Mouse (Mus musculus): Measurements from ENCODE around the gene Zbtb22.
A peak's percentile ranks its signal among the peaks of the same experiment; 100 is the strongest.

Gene Zbtb22

DNA sequence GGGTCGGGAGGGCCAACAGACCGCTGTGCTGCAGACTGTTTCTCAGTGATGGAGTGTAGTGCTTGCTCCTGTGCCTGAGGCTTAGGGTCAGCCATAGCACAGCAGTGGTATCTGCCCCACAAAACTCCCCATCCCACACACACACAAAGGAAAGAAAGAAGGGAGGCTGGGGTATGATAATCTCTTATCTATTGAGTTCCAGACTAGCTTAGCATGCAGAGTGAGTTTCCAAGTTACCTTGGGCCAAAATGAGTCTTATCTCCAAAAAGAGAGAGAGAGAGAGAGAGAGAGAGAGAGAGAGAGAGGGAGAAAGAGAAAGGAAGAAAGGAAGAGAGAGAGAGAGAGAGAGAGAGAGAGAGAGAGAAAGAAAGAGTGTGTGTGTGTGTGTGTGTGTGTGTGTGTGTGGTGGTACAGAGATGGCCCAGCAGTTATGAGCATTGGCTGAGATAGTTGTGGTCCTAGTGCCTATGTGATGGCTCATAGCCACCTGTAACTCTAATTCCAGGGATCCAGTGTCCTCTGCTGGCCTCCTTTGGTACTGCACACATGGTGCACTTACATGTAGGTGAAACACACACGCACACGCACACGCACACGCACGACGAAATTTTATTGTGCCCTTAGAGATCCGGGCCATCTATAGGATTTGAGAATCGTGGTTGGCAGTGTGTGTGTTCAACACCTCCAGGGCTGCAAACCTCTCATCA is 9.0 kb downstream of the Zbtb22 start:
- DNase-seq (ENCODE audit: low read depth) = no peak

DNA sequence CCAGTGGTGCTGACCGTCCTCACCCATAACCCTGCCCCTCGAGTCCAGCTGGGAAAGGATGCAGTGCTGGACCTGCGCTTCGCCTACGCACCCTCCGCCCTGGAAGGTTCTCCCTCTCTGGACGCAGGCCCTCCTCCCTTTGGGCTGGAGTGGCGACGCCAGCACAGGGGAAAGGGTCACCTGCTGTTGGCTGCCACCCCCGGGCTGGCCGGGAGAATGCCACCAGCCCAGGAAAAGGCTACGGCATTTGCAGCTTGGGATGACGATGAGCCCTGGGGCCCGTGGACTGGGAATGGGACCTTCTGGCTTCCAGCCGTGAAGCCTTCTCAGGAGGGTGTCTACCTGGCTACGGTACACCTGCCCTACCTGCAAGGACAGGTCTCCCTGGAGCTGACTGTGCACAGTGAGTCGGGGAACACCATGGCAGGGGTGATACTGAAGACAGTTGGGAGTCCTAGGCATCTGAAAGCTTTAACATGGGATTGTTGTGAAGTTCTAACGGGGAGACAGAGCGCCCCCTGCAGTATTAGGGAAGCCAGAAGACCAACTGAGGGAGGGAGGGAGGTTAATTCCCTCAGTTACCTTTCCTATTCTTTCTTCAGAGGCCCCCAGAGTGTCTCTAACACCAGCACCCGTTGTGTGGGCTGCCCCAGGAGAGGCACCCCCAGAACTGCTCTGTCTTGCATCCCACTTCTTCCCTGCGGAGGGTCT is 9.9 kb downstream of the Zbtb22 start:
- DNase-seq (ENCODE audit: low read depth) = no peak

DNA sequence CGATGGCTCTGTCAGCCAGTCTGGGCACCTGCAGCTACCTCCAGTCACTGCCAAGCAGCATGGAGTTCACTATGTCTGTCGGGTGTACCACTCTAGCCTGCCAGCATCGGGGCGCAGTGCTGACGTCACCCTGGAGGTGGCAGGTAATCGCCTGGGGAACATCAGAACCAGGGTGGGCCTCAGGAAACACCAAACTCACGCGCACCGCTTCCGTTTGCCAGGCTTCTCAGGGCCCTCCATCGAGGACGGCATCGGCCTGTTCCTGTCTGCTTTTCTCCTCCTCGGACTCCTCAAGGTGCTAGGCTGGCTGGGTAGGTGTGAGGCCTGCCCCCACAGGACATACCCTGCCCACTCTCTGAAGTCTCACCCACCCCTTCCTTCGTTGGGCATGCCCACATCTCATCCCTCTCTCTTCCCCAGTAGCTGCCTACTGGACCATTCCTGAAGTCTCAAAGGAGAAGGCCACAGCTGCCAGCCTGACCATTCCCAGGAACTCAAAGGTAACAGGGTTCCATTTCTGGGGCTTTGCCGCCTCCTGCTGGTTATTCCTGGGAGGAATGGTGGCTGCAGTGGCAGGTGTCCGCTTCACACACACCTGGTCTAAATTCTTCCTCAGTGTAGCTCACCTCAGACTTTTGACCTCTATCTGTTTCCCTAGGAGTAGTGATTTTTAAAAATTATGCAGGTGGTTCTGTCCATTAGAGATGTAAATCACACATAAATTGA is 10.7 kb downstream of the Zbtb22 start:
- no peak for DNase-seq (ENCODE audit: low read depth)

DNA sequence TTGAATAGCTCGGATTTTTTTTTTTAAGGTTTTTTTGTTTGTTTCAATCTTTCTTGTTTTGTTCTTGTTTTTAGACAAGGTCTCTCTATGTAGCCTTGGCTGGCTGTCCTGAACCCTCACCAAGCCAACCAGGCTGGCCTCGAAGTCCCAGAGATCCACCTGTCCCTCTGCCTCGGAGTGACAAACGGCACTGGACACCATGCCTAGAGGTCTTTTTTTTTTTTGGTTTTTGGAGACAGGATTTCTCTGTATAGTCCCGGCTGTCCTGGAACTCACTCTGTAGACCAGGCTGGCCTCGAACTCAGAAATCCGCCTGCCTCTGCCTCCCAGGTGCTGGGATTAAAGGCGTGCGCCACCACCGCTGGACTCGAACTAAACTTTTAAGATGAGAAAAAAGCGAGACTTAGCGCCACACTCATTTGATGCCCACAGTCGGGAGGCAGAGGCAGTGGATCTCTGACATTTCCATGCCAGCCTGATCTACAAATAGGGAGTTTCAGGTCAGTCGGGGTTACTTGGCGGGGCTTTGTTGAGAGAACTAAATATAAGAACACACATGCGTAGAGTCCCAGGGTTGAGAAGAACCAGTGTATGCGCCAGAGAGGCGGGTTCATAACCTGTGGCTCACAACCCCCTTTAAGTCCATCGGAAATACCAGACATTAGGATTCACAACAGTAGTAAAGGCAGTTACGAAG is 12.7 kb downstream of the Zbtb22 start:
- no peak for DNase-seq (ENCODE audit: low read depth)

DNA sequence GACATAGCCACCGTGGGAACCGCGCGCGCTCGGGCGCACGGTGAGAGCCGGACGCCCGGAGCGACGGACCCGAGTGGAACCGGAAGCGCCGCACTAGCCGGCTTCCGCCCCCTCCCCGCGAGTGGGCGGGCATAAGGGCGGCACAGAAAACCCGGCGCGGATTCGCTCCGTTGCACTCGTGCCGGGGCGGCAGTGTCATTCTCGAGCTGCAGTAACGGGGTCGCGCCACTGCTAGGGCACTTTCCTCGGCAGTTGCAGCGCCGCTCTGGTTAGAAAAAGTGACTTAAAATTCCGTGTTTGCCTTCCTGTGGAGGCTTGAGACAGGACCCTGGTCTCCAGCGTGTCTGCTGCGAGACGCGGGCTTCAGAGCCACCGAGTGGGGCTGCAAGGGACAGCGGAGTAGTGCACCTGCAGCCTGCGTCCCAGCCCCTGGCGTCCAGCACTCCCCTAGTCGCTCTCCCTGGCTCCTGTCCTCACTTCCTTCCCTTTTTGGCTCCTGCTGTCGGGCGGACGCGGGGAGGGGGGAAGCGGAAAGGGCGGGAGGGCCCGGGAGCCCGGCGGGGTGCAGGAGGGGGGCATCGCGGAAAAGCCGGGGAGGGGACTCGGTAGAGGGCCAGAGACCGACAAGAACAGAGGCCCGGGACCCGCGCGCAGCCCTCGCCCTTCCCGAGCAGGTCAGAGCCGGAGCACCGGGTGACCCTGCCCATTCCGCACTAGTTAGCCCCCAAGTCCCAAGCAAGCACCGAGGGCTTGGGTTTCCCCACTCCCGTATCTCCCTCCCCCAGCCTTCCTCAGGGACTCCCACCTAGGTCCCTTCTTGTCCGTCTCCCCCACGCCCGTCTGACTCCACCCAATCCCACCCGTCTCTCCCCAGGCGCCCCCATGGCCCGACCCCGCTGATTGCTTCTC is 13.9 kb downstream of the Zbtb22 start, which contains the start of gene Rgl2:
Rgl2 (plus strand) TSS at position 173 of the 909 bp plus-strand sequence.
- DNase-seq (ENCODE audit: low read depth) = peak; percentile 89

DNA sequence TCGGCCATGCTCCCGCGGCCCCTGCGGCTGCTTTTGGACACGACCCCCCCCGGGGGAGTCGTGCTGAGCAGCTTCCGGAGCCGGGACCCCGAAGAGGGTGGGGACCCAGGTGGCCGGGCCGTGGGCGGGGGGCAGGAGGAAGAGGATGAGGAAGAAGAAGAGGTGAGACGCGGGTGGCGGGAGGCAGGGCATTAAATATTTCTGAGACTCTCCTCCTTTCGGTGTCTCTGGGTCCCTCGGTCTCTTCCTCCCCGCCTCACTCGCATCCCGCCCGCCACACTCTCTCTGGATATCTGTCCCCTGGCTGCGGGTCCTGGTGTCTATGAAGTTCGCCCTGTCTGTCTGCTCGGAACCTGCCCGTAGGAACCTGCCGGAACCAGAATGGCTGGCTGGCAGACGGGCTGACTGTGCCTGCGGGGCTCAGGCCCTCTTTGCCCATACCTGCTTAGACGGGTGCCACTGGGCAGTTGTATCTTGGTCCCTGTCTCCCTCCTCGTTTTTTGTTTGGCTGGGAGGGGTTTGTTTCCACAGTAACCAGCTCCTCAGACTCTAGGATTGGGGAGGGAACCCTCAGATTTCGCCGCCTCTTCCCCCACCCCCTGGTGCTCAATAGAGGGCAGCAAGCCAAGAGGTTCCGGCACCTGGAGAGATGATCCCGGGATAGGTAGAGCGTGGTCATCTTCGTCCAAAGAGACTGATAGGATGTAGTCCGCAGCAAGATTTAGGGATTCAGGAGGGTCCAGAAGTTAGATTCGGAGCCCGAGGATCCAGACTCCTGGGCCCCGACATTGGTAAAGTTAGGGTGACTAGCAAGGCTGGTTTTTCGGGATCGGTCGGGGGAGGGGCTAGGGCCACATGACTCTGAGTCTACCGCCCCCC is 14.8 kb downstream of the Zbtb22 start:
- no peak for DNase-seq (ENCODE audit: low read depth)

DNA sequence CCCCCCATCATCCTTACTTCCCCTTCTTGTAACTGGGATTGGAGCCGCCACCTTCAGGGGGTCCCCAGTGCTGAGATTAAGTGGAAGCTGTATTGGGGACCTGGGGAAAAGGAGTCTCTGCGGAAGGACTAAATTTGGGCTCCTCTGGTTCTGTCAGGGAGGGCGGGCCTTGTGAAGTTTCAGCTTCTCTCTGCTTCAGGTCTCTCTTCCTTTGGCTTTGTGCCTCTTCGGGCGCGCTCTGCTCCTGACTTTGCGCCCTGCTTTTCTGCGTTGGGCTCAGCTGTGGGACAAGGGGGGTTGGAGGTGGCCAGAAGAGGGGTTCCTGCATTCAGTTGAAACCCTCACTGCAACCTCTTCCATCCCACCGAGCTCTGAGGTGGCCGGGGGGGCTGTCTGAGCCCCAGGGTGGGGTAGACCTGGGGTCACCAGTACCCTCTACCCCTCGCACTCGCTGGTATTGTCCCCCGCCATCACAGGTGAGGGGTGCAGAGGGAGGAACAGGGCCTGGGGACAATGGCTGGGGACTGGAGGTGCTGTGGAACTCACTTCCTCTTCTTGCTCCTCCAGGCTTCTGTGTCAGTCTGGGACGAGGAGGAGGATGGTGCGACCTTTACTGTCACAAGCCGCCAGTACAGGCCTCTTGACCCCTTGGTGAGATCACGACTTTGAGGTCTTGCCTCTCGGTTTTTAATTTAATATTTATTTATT is 15.6 kb downstream of the Zbtb22 start:
- no peak for DNase-seq (ENCODE audit: low read depth)

DNA sequence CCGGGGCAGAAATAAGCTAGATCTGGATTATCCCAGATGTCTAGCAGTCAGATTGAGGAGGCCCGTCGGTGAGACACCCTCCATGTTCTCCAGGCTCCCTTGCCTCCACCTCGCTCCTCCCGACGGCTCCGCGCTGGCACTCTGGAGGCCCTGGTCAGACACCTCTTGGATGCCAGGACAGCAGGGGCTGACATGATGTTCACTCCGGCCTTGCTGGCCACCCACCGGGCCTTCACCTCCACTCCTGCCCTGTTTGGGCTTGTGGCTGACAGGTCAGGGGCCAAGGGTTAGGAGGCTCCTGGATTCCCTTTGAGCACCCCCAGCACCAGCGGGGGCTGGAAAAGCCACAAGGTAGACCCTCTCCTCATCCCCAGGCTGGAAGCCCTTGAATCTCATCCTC is 16.2 kb downstream of the Zbtb22 start:
- DNase-seq (ENCODE audit: low read depth) = no peak

DNA sequence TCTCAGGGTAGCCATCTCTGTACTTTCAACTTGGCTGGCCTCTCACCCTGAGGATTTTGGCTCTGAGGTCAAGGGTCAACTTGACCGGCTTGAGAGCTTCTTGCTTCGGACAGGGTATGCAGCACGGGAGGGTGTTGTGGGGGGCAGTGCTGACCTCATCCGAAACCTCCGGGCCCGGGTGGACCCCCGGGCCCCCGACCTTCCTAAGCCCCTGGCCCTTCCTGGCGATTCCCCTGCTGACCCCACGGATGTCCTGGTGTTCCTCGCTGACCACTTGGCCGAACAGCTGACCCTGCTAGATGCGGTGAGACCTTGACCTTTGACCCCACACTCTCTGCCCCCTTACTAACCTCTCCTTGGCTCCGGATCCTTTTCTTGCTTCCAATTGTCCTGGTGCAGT is 16.7 kb downstream of the Zbtb22 start:
- no peak for DNase-seq (ENCODE audit: low read depth)

DNA sequence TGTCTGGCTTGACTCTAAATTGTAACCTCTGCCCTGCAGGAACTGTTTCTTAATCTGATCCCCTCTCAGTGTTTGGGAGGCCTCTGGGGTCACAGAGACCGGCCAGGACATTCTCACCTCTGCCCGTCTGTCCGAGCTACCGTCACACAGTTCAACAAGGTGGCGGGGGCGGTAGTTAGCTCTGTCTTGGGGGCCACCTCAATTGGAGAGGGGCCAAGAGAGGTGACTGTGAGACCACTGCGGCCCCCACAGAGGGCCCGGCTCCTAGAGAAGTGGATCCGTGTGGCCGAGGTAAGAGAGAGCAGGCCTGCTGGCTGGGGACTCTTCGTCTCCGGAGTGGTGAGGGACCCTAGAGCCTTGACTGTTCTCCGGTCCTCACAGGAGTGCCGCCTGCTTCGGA is 17.3 kb downstream of the Zbtb22 start:
- DNase-seq (ENCODE audit: low read depth) = no peak

DNA sequence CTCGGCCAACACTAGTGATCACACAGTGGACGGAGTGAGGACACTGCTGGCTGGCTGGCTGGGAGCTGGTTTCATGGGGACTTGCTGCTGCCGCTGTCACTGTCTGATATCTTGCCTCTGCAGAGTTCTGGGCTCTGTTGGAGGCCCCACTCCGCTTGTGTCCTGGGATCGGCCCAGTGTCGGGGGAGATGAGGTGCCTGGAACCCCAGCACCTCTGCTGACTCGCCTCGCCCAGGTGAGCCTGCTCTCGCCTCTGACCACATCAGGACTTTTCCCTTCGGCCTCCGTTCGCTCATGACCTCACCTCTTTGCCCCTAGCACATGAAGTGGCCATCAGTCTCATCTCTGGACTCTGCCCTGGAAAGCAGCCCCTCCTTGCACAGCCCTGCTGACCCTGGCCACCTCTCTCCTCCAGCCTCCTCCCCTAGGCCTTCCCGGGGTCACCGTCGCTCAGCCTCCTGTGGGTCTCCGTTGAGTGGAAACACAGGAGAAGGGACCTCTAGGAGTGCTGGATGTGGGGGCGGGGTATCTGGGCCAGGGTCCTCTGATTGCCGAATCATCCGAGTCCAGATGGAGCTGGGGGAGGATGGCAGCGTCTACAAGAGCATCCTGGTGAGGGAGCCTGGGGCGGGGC is 19.8 kb downstream of the Zbtb22 start:
- no peak for DNase-seq (ENCODE audit: low read depth)

DNA sequence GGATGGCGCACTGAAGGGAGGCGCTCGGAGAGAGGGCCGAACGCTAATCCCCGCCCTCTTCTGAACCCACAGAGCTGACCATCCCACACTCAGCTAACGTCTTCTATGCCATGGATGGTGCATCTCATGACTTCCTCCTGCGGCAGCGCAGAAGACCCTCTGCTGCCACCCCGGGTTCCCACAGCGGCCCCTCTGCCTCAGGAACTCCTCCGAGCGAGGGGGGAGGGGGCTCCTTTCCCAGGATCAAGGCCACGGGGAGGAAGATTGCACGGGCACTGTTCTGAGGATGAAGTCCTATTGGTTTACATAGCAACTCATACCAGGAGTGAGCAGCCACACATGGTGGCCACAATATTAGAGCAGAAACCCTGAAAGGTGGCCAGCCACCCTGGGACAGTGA is 21.3 kb downstream of the Zbtb22 start:
- DNase-seq (ENCODE audit: low read depth) = no peak

DNA sequence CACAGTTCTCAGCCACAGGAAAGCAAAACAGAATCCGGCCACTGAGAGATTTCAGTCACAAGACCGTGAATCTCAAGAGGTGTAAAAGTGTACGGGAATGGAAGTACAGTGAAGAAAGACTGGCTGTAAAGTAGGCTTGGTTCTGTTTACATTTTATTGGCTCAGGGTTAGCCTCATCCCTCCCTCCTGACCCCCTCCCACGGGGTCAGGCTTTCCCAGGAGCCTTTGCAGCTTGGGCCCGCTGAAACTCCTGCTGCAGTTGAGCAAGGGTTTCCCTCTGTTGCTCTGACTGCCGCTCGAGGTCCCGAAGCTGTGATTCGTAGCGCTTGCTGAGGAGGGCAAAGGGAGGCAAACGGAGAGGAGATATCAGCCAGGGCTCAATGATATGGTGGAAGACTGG is 23.1 kb downstream of the Zbtb22 start:
- DNase-seq (ENCODE audit: low read depth) = no peak

DNA sequence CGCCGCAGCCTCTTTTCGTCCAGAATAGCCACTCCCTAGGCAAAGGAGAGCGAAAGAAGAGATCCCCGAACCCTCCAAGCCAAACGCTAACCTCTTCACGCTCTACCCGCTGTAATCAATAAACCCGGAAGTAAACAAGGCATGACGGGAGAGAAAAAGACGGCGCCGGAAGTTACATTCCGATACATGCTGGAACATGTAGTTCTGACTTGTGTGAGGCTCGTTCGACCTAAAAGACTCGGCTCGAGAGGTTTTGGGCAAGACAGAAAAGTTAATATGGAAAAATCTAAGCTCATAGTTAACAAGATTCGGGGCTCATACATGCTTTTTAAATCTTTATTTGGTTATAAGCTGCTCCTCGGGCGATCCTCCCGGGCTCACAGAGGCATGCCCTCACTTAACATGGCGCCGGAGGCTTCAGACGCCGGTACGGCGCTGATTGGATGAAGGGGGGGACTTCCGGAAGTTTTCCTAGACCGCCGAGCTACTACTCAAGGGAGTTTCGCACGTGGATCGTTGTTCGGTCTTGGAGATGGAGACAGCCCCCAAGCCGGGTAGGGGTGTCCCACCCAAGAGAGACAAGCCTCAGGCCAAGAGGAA is 24.6 kb downstream of the Zbtb22 start, which contains the start of the genes Pfdn6 and Wdr46:
Pfdn6 (minus strand) TSS at position 138 of the 600 bp plus-strand sequence.
Wdr46 (plus strand) TSS at position 455 of the 600 bp plus-strand sequence.
- DNase-seq (ENCODE audit: low read depth) = no peak

DNA sequence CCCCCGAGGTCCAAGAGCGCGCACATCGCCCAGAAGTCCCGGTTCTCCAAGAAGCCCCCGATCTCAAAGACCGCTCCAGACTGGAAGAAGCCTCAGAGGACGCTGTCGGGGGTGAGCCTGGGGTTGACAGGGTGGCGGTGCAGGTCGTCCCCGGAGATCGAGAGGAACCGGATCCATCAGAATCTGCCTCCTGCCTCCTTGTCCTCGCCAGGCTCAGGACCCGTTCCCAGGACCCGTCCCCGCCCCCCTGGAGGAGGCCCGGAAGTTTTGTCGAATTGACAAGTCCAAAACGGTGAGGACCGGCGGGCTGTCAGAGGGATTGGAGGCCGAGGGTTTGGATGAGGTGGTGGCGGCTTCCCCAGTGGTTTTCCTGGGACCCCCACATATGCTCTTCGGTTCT is 25.3 kb downstream of the Zbtb22 start:
- no peak for DNase-seq (ENCODE audit: low read depth)

DNA sequence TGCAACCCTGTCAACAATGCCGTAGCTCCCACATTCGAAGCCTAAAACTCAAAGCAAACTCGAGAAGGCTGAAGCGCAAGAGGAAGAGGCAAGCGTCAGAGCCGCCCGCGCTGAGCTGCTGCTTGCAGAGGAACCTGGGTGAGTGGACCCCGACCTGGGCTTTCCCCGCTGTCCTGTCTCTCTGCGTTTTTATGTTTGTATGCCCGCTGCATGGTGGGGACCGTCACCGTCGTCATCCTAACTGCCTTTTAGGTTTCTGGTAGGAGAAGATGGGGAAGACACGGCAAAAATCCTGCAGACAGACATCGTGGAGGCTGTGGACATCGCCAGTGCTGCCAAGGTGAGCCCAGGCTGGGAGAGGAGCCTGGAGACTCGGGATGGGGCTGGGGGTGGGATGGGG is 25.7 kb downstream of the Zbtb22 start:
- no peak for DNase-seq (ENCODE audit: low read depth)

DNA sequence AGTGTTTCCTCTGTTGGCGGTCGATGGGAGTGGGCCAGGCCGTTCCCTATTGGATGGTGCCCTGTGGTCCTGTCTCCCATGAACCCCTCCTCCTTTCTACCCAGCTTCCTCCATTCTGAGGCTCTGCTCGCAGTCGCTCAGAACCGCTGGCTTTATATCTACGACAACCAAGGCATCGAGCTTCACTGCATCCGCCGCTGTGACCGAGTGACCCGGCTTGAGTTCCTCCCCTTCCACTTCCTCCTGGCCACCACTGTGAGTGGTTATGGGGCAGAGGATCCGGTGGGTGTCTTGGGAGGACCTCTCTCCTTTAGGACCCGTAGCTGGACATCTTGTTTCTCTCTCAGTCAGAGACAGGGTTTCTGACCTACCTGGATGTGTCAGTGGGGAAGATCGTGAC is 27.8 kb downstream of the Zbtb22 start:
- DNase-seq (ENCODE audit: low read depth) = no peak

DNA sequence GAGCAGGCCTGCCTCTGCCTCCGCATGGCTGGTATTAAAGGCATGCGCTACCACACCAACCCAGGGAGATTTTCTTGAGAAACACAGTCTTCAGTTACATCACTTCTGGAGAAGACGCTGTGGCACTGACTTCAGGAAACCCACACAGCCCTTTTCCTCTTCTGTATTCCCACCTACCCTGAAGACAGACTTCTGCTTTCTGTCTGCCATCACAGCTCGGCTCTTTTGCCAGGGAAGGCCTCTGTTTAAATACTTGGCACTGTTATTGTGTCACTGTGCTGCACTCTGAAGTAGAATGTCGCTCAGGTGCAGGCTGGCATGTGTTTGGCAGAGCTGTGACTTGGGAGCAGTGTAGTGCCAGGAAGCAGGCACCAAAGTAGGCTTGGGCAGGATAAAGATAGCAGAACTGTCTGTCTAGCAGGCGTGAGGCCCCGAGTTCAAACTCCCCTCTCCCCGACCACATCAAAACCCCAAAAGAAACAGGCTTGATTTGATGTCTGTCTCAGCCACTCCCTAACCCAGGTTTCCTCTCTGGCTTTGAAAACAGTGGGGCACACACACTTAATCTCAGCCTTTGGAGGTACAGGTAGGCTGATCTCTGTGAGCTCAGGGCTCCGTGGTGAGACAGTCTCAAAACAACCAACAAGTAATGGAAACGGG is 31.9 kb downstream of the Zbtb22 start:
- no peak for DNase-seq (ENCODE audit: low read depth)
